In the genomic region with DNA sequence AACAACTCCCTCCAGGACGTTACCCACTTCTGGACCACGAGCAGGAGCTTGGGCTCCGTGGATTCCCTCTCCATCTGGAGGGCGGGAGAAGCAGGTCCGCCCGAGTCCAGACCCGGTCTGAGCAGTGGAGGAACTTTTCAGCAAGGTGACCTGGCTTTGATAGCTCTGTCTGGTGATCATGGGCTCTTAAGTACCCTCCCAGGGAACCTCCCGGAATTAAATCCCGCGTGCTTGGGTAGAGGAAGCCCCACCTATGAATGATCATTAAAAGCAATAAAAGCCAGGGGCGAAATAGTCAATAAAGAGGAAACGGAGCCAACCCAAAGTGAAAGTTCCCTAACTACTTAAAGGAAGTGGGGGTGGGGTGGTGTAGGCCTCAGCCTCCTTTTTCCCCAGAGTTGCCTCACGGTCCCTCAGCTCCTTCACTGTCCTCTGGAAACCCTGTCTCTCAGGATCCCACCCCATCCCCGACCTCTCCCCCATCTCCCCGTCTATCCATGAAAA, we compare ENCODE assay signal across 8 mouse cellular contexts. TPM values are rescaled to one million over a fixed set of nuclear protein-coding genes. Genes with fewer than 3 reads are reported as not detected.
A peak's percentile ranks its signal among the peaks of the same experiment; 100 is the strongest.
DNase-seq lines count a peak whose midpoint lies in the region; ATAC-seq lines count a peak whose summit lies in the region.

No protein-coding gene starts in this region.

- H3K9me3 ChIP-seq in kidney, embryonic 14.5 days (ENCODE audit: control insufficient read depth, low read length) = no peaks in the 10 kb centered on the region
- no peaks in the 10 kb centered on the region for H3K9me3 ChIP-seq in hindbrain, embryonic 11.5 days (ENCODE audit: control insufficient read depth, low read length)

- H3K27ac ChIP-seq in kidney, embryonic 14.5 days (ENCODE audit: low read depth, low read length) = peak overlapping the region; percentile 96
- H3K27ac ChIP-seq in hindbrain, embryonic 11.5 days (ENCODE audit: low read depth, low read length) = peak overlapping the region; percentile 96
- peak overlapping the region; percentile 96 for H3K27ac ChIP-seq in macrophage

- peaks cover 36% of the 10 kb centered on the region for H3K4me1 ChIP-seq in kidney, embryonic 14.5 days (ENCODE audit: control insufficient read depth, insufficient read depth, low read length)
- peaks cover 21% of the 10 kb centered on the region for H3K4me1 ChIP-seq in hindbrain, embryonic 11.5 days (replicated peaks; ENCODE audit: control insufficient read depth, insufficient read depth, low read length)

- H3K9ac ChIP-seq in kidney, embryonic 14.5 days (ENCODE audit: low read depth, low read length) = peak overlapping the region; percentile 54
- H3K9ac ChIP-seq in hindbrain, embryonic 11.5 days (ENCODE audit: low read depth, low read length) = peak overlapping the region; percentile 49

- peaks cover 42% of the 10 kb centered on the region for H3K79me2 ChIP-seq in macrophage (ENCODE audit: inconsistent target)

- peak overlapping the region; percentile 88 for H3K4me3 ChIP-seq in kidney, embryonic 14.5 days (ENCODE audit: low read length)
- peak overlapping the region; percentile 72 for H3K4me3 ChIP-seq in hindbrain, embryonic 11.5 days (ENCODE audit: low read depth, low read length)
- peak overlapping the region; percentile 78 for H3K4me3 ChIP-seq in macrophage (ENCODE audit: inconsistent target)

- no peak for ATAC-seq in kidney, embryonic 14.5 days (ENCODE audit: low FRiP score, low TSS enrichment)
- no peak for ATAC-seq in hindbrain, embryonic 11.5 days (ENCODE audit: low FRiP score)

- peak overlapping the region; percentile 77 for H3K4me2 ChIP-seq in kidney, embryonic 14.5 days (replicated peaks; ENCODE audit: low read depth, low read length)
- peak overlapping the region; percentile 81 for H3K4me2 ChIP-seq in hindbrain, embryonic 11.5 days (replicated peaks; ENCODE audit: low read depth, low read length)

- H3K36me3 ChIP-seq in kidney, embryonic 14.5 days (ENCODE audit: control insufficient read depth, insufficient read depth, low read length) = peaks cover 9% of the 10 kb centered on the region
- no peaks in the 10 kb centered on the region for H3K36me3 ChIP-seq in hindbrain, embryonic 11.5 days (ENCODE audit: control insufficient read depth, insufficient read depth, low read length)
- H3K36me3 ChIP-seq in macrophage (ENCODE audit: inconsistent target) = no peaks in the 10 kb centered on the region

- 16% methylated on average over 15 of the region's 15 CpGs for WGBS in kidney, embryonic 14.5 days
- 32% methylated on average over 15 of the region's 15 CpGs for WGBS in hindbrain, embryonic 11.5 days
- whole genome bisulfite sequencing in macrophage (ENCODE audit: missing documents) = 9% methylated on average over 14 of the region's 15 CpGs

- no peak for DNase-seq in kidney, adult 9 months
- DNase-seq in WW6 (ENCODE audit: low read depth, low spot score) = peak; percentile 80
- DNase-seq in hindbrain, embryonic 11.5 days (ENCODE audit: low spot score) = peak; percentile 39
- DNase-seq in adrenal gland, adult 18-20 months (ENCODE audit: low spot score in 2 of 2) = no peak
- no peak for DNase-seq in cerebellum, adult 9-11 months
- DNase-seq in frontal cortex, adult 2 months (ENCODE audit: extremely low spot score in 1 of 2, low spot score in 1 of 2) = no peak

- no peaks in the 10 kb centered on the region for H3K27me3 ChIP-seq in kidney, embryonic 14.5 days (ENCODE audit: control insufficient read depth, insufficient read depth, low read length)
- no peaks in the 10 kb centered on the region for H3K27me3 ChIP-seq in hindbrain, embryonic 11.5 days (ENCODE audit: control insufficient read depth, insufficient read depth, low read length)

RNA-seq across cellular contexts. Expression of gene Cdc42ep4, which starts 0.5 kb away (rescaled TPM):
- polyA plus RNA-seq in kidney, embryonic 14.5 days (2014; fragmentation: Nextera tagmentation; extraction: Ambion mirVana) = 36.0 and 45.4 TPM in 2 replicates
- 64.5 and 68.6 TPM in 2 replicates for polyA plus RNA-seq in hindbrain, embryonic 11.5 days (2014; fragmentation: Nextera tagmentation; extraction: Ambion mirVana)
- 100 to 1,000 TPM in 6 of 26 experiments, 10 to 100 TPM in 14, 1 to 10 TPM in 6; 5.0 to 155 (median 36.6) TPM for total RNA-seq in macrophage (2018; cell fraction: chromatin; rRNA removed)
- 100 to 1,000 TPM in 7 of 26 experiments, 10 to 100 TPM in 19; 17.2 to 237 (median 26.6) TPM for total RNA-seq in macrophage (2018; cell fraction: cytosol; rRNA removed)
- 100 to 1,000 TPM in 8 of 26 experiments, 10 to 100 TPM in 18; 15.6 to 179 (median 63.8) TPM for total RNA-seq in macrophage (2018; cell fraction: nucleus; rRNA removed)
- polyA plus RNA-seq in macrophage (2018) = 6.8 to 16.9 TPM (median 13.4 TPM) in 3 replicates
- 100 to 1,000 TPM in 1 of 2 experiments, 10 to 100 TPM in 1; 70.0 to 160 TPM for total RNA-seq in adrenal gland, adult 18-20 months (2021)
- 27.6 and 27.9 TPM in 2 replicates for polyA plus RNA-seq in frontal cortex, adult 2 months (2012; rRNA removed)

RNA-seq across cellular contexts. Expression of gene Cpsf4l, which starts 42.4 kb away (rescaled TPM):
- 0.90 and 1.4 TPM in 2 replicates for polyA plus RNA-seq in kidney, embryonic 14.5 days (2014; fragmentation: Nextera tagmentation; extraction: Ambion mirVana)
- polyA plus RNA-seq in hindbrain, embryonic 11.5 days (2014; fragmentation: Nextera tagmentation; extraction: Ambion mirVana) = 0.80 and 0.86 TPM in 2 replicates
- 1 to 10 TPM in 1 of 26 experiments, under 1 TPM in 1, not detected in 24; 0.94 to 1.3 TPM for total RNA-seq in macrophage (2018; cell fraction: chromatin; rRNA removed)
- not detected for total RNA-seq in macrophage (2018; cell fraction: cytosol; rRNA removed)
- total RNA-seq in macrophage (2018; cell fraction: nucleus; rRNA removed) = 1 to 10 TPM in 1 of 26 experiments, under 1 TPM in 2, not detected in 23; 0.40 to 1.6 (median 0.46) TPM
- polyA plus RNA-seq in macrophage (2018) = not detected in 3 replicates
- under 1 TPM; 0.30 to 0.38 TPM for total RNA-seq in adrenal gland, adult 18-20 months (2021)
- 0.22 TPM in 1 of 2 replicates, not detected in the other for polyA plus RNA-seq in frontal cortex, adult 2 months (2012; rRNA removed)

Comparison
In these comparisons a context has a peak if more than half of its experiments do, and no peak if none do; other contexts are left out.
1. DNase-seq: peak in WW6 (single experiment) and hindbrain, embryonic 11.5 days (single experiment); none in kidney, adult 9 months (single experiment), adrenal gland, adult 18-20 months (0 of 2), cerebellum, adult 9-11 months (single experiment) and frontal cortex, adult 2 months (0 of 2).
2. Peak in every context shown above with its lines, with median percentiles within 50 percentile points of each other: H3K27ac ChIP-seq and H3K4me3 ChIP-seq.